Mouse (Mus musculus) midbrain, embryonic 16.5 days (tissue): Measurements from ENCODE around the gene Inka1. TPM values are rescaled to one million over a fixed set of nuclear protein-coding genes. Genes with fewer than 3 reads are reported as not detected.

ENCODE experiments used
- ATAC-seq: fragments of 200-750 bp; cut with Nextera tagmentation; 2 replicates; pipeline ENCODE4 v1.8.0; 2017; ENCODE audit warnings: moderate TSS enrichment
- H3K27ac ChIP-seq: fragments of 300-500 bp; sonication (generic); 2 replicates; pipeline ENCODE4 v1.5.1; 2014; ENCODE audit warnings: mild to moderate bottlenecking, low read length, mixed read lengths
- H3K27me3 ChIP-seq: fragments of 300-500 bp; sonication (generic); 2 replicates; pipeline ENCODE4 v1.6.1; 2014; ENCODE audit warnings: low read depth, low read length, mixed read lengths; ENCODE audit not compliant: control insufficient read depth, insufficient read depth
- H3K36me3 ChIP-seq: fragments of 300-500 bp; sonication (generic); 2 replicates; pipeline ENCODE4 v1.6.1; 2014; ENCODE audit warnings: mild to moderate bottlenecking, low read length, moderate library complexity, mixed read lengths; ENCODE audit not compliant: control insufficient read depth, insufficient read depth
- H3K4me1 ChIP-seq: fragments of 300-500 bp; sonication (generic); 2 replicates; pipeline ENCODE4 v1.6.1; 2014; ENCODE audit warnings: mild to moderate bottlenecking, low read length, mixed read lengths; ENCODE audit not compliant: control insufficient read depth, insufficient read depth
- H3K4me2 ChIP-seq: fragments of 300-500 bp; sonication (generic); 2 replicates; pipeline ENCODE4 v1.6.1; 2014; ENCODE audit warnings: mild to moderate bottlenecking, low read length, mixed read lengths
- H3K4me3 ChIP-seq: fragments of 300-500 bp; sonication (generic); 2 replicates; pipeline ENCODE4 v1.5.1; 2014; ENCODE audit warnings: low read depth, mild to moderate bottlenecking, low read length, moderate library complexity, mixed read lengths
- H3K9ac ChIP-seq: fragments of 300-500 bp; sonication (generic); 2 replicates; pipeline ENCODE4 v1.6.1; 2014; ENCODE audit warnings: low read depth, low read length, mixed read lengths
- H3K9me3 ChIP-seq: fragments of 300-500 bp; sonication (generic); replicated peaks from 2 replicates; pipeline ENCODE4 v1.6.1; 2014; ENCODE audit warnings: mild to moderate bottlenecking, low read length, mixed read lengths; ENCODE audit not compliant: control insufficient read depth, poor library complexity, severe bottlenecking
- WGBS: fragments of 180-500 bp; shearing (Covaris S2); extraction: QIAGEN DNeasy Blood & Tissue Kit; methylation state at CpG from one replicate; pipeline ENCODE4 v1.1.7; 2014; 5-methylcytosine and 5-hydroxymethylcytosine counted together
- polyA plus RNA-seq: library from polyadenylated mRNA; unstranded; fragments of >200 nt; fragmentation: Nextera tagmentation; extraction: Ambion mirVana; gene quantifications from 2 replicates; pipeline ENCODE4 v1.2.1, GENCODE M21; 2015

Gene Inka1
- polyA plus RNA-seq, 1 experiment from 2014 or later = 17.6 TPM

- Histone ChIP-seq H3K4me1 (peaks cover 13% of the 10 kb centered on the region), H3K36me3 (peaks cover 5% of the 10 kb centered on the region; the same call in 1 of the 2 replicates), H3K27me3 (no peaks in the 10 kb centered on the region), H3K9me3 (no peaks in the 10 kb centered on the region), H3K4me3 (peak overlapping the region; percentile 51), H3K27ac (peak overlapping the region; percentile 86), H3K9ac (peak overlapping the region; percentile 65), H3K4me2 (peak overlapping the region; percentile 93)
- ATAC-seq = peak; percentile 95
- WGBS = 14% methylated on average over 45 of the region's 45 CpGs
These were observed 35.0 kb downstream of the Inka1 start for GRCm38 (mm10) chr9:107950460-107951355.

- Histone ChIP-seq H3K27me3 (no peaks in the 10 kb centered on the region), H3K4me3 (peak within 1 kb of the TSS; percentile 51), H3K36me3 (peaks cover 5% of the 10 kb centered on the region; the same call in 1 of the 2 replicates), H3K9ac (peak within 1 kb of the TSS; percentile 65), H3K4me2 (peak within 1 kb of the TSS; percentile 93), H3K9me3 (no peaks in the 10 kb centered on the region), H3K27ac (peak within 1 kb of the TSS; percentile 86), H3K4me1 (peaks cover 13% of the 10 kb centered on the region)
- WGBS = 91% methylated on average over 10 of the region's 10 CpGs
- ATAC-seq = no peak
These were observed 35.8 kb downstream of the Inka1 start, which contains the start of gene Traip for GRCm38 (mm10) chr9:107949922-107950235. Gene Traip, plus strand, starts transcription at chr9:107950136.

GRCm38 (mm10) chr9:107949184-107949921 lies 36.3 kb downstream of the Inka1 start:
- no peak overlapping the region for H3K27ac ChIP-seq
- ATAC-seq = no peak
- 86% methylated on average over 13 of the region's 13 CpGs for WGBS

GRCm38 (mm10) chr9:107947241-107948194 lies 38.2 kb downstream of the Inka1 start:
- Histone ChIP-seq H3K4me2 (no peak overlapping the region), H3K9ac (no peak overlapping the region), H3K9me3 (no peaks in the 10 kb centered on the region), H3K27ac (no peak overlapping the region), H3K4me3 (no peak overlapping the region), H3K36me3 (peaks cover 5% of the 10 kb centered on the region; the same call in 1 of the 2 replicates), H3K27me3 (no peaks in the 10 kb centered on the region), H3K4me1 (peaks cover 13% of the 10 kb centered on the region)
- ATAC-seq = no peak
- WGBS = 91% methylated on average over 31 of the region's 31 CpGs

More at GRCm38 (mm10) chr9:107949184-107949921, 36.3 kb downstream of the Inka1 start:
- H3K36me3 ChIP-seq = peaks cover 5% of the 10 kb centered on the region; the same call in 1 of the 2 replicates
- no peak overlapping the region for H3K4me3 ChIP-seq
- H3K4me2 ChIP-seq = no peak overlapping the region
- no peak overlapping the region for H3K9ac ChIP-seq
- H3K9me3 ChIP-seq = no peaks in the 10 kb centered on the region
- peaks cover 13% of the 10 kb centered on the region for H3K4me1 ChIP-seq
- no peaks in the 10 kb centered on the region for H3K27me3 ChIP-seq

DNA sequence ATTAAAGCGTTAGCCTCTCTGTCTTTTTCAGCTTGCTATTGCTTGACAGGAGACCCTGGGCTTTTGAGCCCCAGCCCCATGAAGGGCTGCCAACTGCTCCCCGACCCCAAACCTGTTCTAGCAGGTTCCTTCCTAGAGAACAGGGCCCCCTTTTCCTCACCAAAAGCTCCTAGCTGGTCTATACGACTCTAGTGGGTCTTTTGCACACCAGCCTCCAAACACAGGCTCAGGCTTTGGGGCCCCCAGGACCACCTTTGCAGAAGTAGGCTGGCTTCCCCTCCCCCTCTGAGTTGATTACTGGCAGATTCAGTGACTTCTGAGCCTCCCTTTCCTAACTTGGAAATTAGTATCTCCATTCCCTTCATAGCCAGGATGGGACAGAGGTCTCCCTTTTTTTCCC lies 48.8 kb downstream of the Inka1 start:
- Histone ChIP-seq H3K36me3 (no peaks in the 10 kb centered on the region), H3K27ac (no peak overlapping the region), H3K27me3 (no peaks in the 10 kb centered on the region), H3K4me3 (peak overlapping the region; percentile 65), H3K9ac (peak overlapping the region; percentile 76), H3K9me3 (no peaks in the 10 kb centered on the region), H3K4me1 (peaks cover 12% of the 10 kb centered on the region), H3K4me2 (peak overlapping the region; percentile 81)
- ATAC-seq = 0 out of 2 replicates have a peak, but pooled peaks have one; percentile 19
- 4% methylated on average over 3 of the region's 3 CpGs for WGBS

- WGBS = under 1% methylated on average over 29 of the region's 29 CpGs
These were observed 49.4 kb downstream of the Inka1 start for GRCm38 (mm10) chr9:107936215-107936822.

GRCm38 (mm10) chr9:107935790-107936214 lies 49.9 kb downstream of the Inka1 start:
- Histone ChIP-seq H3K36me3 (no peaks in the 10 kb centered on the region), H3K9me3 (no peaks in the 10 kb centered on the region), H3K27ac (peak overlapping the region; percentile 58), H3K4me1 (peaks cover 12% of the 10 kb centered on the region), H3K4me3 (peak overlapping the region; percentile 65), H3K27me3 (no peaks in the 10 kb centered on the region), H3K4me2 (peak overlapping the region; percentile 81), H3K9ac (peak overlapping the region; percentile 76)
- peak; percentile 59 for ATAC-seq
- WGBS = under 1% methylated on average over 40 of the region's 41 CpGs

More at GRCm38 (mm10) chr9:107936215-107936822, 49.4 kb downstream of the Inka1 start:
- peaks cover 12% of the 10 kb centered on the region for H3K4me1 ChIP-seq
- H3K36me3 ChIP-seq = no peaks in the 10 kb centered on the region
- no peak overlapping the region for H3K27ac ChIP-seq
- no peaks in the 10 kb centered on the region for H3K27me3 ChIP-seq
- peak overlapping the region; percentile 65 for H3K4me3 ChIP-seq
- H3K9ac ChIP-seq = peak overlapping the region; percentile 76
- peak; percentile 79 for ATAC-seq
- H3K9me3 ChIP-seq = no peaks in the 10 kb centered on the region
- peak overlapping the region; percentile 81 for H3K4me2 ChIP-seq

GRCm38 (mm10) chr9:107935374-107935773 lies 50.3 kb downstream of the Inka1 start, which contains the start of gene Camkv:
Gene Camkv, plus strand, starts transcription at chr9:107935674.
- H3K4me1 ChIP-seq = peaks cover 12% of the 10 kb centered on the region
- WGBS = 3% methylated on average over 3 of the region's 3 CpGs

More at GRCm38 (mm10) chr9:107935374-107935773, 50.3 kb downstream of the Inka1 start, which contains the start of gene Camkv:
- no peaks in the 10 kb centered on the region for H3K9me3 ChIP-seq
- no peak for ATAC-seq
- peak within 1 kb of the TSS; percentile 76 for H3K9ac ChIP-seq
- H3K4me3 ChIP-seq = peak within 1 kb of the TSS; percentile 65
- H3K36me3 ChIP-seq = no peaks in the 10 kb centered on the region
- peak within 1 kb of the TSS; percentile 81 for H3K4me2 ChIP-seq
- peak within 1 kb of the TSS; percentile 58 for H3K27ac ChIP-seq
- no peaks in the 10 kb centered on the region for H3K27me3 ChIP-seq
